Mouse (Mus musculus): ENCODE measurements around the gene Il12a. TPM values are rescaled to one million over a fixed set of nuclear protein-coding genes. Genes with fewer than 3 reads are reported as not detected.

Gene Il12a
- polyA plus RNA-seq (2012; rRNA removed) = 2.6 and 2.8 TPM in 2 replicates

GRCm38 (mm10) chr3:68690344-68690743 lies at the start of gene Il12a:
Il12a (plus strand) TSS chr3:68690644.

Other genes starting within 250 kb of the Il12a start
- 0.32 and 0.37 TPM in 2 replicates for gene 1110032F04Rik, start 178.9 kb downstream of the Il12a start, polyA plus RNA-seq (2012; rRNA removed)